Mouse (Mus musculus): Measurements from ENCODE around the gene Snrpa. TPM values are rescaled to one million over a fixed set of nuclear protein-coding genes. Genes with fewer than 3 reads are reported as not detected.
A peak's percentile ranks its signal among the peaks of the same experiment; 100 is the strongest.

Gene Snrpa
- total RNA-seq, 1 experiment from 2014 or later = 108 TPM

DNA sequence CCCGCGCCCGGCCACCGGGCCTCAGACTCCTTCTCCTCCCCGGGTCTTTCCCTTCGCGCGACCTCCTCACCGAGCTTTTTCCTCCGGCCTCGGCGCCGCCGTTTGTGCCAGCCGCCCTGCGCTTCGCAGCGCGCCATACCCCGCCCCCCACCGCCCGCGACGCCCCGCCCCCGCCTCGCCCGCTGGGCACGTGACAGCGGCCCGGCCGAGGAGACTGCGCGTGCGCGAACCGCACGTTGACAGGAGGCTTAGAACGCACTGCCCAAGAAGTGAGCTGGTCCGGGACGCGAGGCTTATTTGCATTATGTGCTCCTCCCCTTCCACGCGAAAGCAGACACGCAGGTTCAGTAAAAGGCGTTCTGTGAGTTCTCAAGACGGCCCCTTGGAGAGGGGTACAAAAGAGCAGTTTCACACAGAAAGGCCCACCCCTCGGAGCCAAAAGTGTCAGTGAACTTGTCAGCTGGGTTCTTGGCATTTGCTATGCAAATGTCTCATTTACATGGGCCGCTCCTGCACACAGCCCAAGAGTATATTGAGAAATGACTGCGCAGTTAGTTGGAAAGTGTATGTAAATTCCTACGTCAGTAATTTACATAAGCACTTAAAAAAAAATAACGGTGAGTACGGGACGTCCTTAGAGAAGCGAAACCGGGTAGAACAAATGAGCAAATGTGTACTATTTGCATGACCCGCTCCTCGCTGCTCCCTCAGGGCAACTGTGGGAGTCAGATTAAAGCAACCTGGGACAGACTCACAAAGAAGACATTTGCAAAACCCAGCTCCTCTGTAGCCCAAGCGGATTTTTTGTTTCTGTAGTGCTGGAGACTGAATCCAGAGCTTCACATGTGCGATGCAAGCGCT, 29.2 kb downstream of the Snrpa start, which contains the start of gene Egln2:
TSS of gene Egln2 (minus strand) at position 189 of the 861 bp plus-strand sequence.
- peak; percentile 98 for DNase-seq

DNA sequence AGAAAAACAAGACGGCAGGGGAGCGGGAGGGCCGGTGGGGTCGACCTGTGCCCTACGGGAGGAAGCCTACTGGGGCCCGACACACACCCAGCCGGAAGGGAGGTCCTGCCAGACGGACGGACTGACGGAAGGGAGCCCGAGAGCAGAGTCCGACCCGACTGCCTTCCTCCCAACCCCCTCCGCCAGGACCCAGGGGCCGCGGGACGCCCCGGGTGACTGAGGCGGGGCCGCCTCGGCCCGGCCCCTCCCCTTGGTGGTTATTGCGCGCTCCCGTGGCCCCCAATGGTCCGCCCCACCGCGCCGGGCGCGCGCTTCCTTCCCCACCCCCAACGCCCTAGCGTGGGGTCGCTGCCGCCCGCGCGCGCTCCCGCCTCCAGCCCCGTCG, 29.9 kb downstream of the Snrpa start:
- peak; percentile 94 for DNase-seq

- DNase-seq = no peak
These were observed 30.4 kb downstream of the Snrpa start for GRCm38 (mm10) chr7:27165696-27166095.

GRCm38 (mm10) chr7:27165007-27165655, 30.9 kb downstream of the Snrpa start:
- peak; percentile 82 for DNase-seq

DNA sequence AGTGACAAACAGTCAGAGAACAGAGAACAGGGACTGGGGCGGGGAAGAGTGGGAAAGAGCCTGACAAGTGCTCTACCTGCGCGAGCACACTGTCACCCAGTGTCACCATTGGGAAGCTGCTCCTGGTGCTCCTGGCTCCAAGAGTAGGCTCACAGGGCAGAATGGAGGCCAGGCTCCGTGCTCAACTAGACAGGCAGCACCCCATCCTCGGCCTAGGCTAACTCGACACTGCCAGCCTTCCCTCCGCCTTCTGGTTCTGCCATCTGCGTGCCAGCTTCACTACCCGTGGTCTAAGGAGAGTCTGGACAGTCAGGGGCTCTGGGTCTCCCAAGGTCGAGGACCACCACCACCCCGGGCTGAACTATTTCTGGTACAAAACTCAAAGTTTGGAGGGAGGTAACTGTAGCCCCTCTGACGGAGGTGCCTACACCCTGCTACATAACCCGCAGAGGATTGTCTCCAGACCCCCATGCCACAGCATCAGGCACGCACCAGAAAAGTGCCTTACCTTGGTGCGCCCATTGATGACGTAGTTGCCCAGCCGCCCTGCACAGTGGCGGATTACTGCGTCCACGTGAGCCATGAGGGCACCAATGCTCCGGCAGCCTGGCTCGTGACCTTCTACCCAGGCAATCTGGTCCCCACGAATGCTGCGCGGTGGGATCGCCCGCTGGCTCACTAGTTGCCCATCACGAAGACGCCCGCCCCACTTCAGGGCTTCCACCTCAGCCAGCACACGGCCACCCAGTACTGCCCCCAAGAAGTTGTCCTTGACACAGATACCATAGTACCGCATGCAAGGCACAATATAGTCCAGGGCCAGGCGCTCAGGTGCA, 31.7 kb downstream of the Snrpa start:
- peak; percentile 56 for DNase-seq

DNA sequence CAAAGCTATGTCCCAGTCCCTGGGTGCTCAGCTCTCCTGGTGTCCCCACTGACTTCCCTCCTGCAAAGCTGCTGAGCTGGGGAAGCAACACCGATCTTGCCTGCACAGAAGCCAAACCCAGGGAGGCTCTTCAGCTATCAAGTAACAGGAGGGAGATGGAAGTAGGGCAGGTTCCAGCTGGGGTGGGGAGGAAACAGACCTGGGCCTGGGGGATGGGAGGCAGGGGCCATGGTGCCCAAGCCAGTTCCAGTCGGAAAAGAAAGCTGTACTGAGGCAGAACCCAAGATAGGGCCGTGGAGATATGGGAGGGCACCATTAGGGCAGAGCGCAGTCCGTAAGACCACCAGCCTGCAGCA, 32.6 kb downstream of the Snrpa start:
- DNase-seq = no peak

- DNase-seq = no peak
These were observed 33.2 kb downstream of the Snrpa start for GRCm38 (mm10) chr7:27162780-27163449.

DNA sequence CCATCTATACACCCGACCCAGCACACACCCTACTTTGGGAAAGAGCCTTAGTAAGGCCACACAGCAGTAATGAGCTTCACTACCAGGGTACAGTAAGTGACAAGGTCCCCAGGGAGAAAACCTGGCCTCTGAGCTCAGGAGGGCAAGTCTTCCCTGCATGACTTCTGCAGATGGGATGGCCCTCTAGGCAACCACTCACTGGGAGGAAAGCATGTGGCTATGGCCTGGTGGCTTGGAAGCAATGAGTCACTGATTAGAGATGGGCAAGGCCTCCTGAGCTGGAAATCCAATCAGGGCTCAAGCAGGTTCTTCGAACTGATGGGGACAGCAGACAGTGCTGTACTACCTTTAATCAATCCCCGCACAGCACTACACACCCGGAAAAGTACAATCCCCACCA, 34.3 kb downstream of the Snrpa start:
- DNase-seq = no peak

GRCm38 (mm10) chr7:27160921-27161320, 35.1 kb downstream of the Snrpa start:
- DNase-seq = no peak

DNA sequence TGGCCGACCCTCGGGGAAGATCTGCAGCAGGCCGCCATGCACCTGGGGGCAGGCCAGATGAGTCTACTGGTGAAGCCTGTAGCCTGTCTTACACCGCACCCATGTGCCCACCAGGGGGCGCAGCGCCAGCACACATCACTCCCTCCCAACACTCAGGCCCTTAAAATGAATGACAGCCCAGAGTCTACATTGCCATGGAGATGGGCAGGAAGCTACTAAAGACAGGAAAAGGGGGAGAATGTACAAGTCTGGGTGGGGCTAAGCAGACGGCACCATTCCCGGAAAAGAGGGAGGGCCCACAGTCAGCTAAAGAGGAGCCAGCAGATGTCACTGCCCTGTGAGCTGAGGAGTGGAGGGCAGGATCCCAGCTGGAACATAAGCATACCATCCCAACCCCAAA, 36.2 kb downstream of the Snrpa start:
- peak; percentile 86 for DNase-seq

DNA sequence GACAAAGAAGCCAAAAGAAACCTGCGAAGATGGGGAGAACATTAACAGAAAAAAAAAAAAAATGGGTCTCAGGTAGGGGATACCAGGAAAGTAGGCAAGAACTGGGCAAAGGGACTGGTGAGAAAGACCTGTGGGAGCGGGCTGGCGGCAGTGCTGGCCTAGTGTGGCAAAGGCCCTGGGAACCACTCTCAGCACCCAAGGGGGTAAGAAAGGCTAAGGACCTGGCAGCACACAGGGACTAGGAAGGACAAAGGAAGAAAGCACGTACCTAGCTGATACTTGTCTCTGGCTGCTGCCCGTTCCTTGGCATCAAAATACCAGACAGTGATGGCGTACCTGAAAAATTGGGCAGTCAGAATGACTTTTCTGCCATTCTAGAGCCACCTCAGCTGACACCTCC, 36.8 kb downstream of the Snrpa start:
- no peak for DNase-seq

- no peak for DNase-seq
These were observed 37.9 kb downstream of the Snrpa start for GRCm38 (mm10) chr7:27158171-27158570.

GRCm38 (mm10) chr7:27156005-27156404, 40.1 kb downstream of the Snrpa start:
- DNase-seq = no peak

DNA sequence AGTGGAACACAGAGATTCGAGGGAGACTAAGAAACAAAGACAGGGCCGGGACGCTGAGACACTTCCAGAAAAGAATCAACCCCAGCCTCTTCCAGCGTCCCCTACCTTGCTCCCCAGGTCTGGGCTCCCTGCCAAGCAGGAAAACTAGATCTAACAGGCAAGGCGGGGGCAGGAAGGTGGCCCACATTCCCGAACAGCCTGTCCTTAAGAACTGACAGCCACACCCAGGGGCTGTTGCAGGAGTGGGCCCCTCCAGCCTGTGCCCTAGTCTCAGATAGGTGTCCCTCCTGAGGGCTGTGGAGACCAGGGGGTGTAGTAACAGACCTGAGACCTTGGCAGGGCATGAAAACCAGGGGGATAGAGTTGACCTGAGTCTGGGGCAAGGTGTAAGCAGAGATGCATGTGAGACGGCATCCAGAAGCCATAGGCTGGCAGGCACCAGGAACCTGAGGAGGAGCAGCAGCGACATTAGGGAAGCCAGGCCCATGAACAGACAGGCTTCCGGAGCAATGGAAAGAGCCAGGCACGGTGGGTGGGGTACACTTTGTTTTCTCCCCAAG, 42.8 kb downstream of the Snrpa start, which contains the start of gene Cyp2t4:
TSS of gene Cyp2t4 (plus strand) at position 510 of the 560 bp plus-strand sequence.
- DNase-seq = no peak

Small RNA genes within 50 kb of the gene (microRNA-seq; reads per million reads assigned to microRNA genes)
- gene Mir1191 = 0 to 0.36 reads per million in 2 experiments
- gene Mir3101 = 0 reads per million in 2 experiments

Other genes starting within 250 kb of the Snrpa start
- gene Cyp2a12, start 167.2 kb downstream of the Snrpa start, total RNA-seq (2021) = 1.8 and 9.6 TPM in 2 replicates
- 1,420 and 1,521 TPM in 2 replicates for gene Cyp2f2, start 76.4 kb downstream of the Snrpa start, total RNA-seq (2021)
- not detected in 2 replicates for gene Cyp2t4, start 42.6 kb downstream of the Snrpa start, total RNA-seq (2021)
- gene Egln2, start 29.5 kb downstream of the Snrpa start, total RNA-seq (2021) = 108 and 120 TPM in 2 replicates
- gene Rab4b, start 17.4 kb downstream of the Snrpa start, total RNA-seq (2021) = 65.7 and 78.2 TPM in 2 replicates
- 0.62 TPM in 1 of 2 replicates, not detected in the other for gene Gm21983, start 15.2 kb downstream of the Snrpa start, total RNA-seq (2021)
- not detected in 2 replicates for gene Mia, start 15.1 kb downstream of the Snrpa start, total RNA-seq (2021)
- 23.6 and 28.0 TPM in 2 replicates for gene BC024978, start 490 bp downstream of the Snrpa start, total RNA-seq (2021)
- gene Itpkc, start 32.4 kb upstream of the Snrpa start, total RNA-seq (2021) = 15.9 and 18.3 TPM in 2 replicates
- gene Coq8b, start 36.8 kb upstream of the Snrpa start, total RNA-seq (2021) = 74.4 and 90.3 TPM in 2 replicates
- gene Numbl, start 62.2 kb upstream of the Snrpa start, total RNA-seq (2021) = 8.4 and 12.6 TPM in 2 replicates
- gene Ltbp4, start 141.4 kb upstream of the Snrpa start, total RNA-seq (2021) = 62.9 and 66.6 TPM in 2 replicates
- gene Shkbp1, start 159.7 kb upstream of the Snrpa start, total RNA-seq (2021) = 23.3 and 28.6 TPM in 2 replicates
- 0.91 TPM in 1 of 2 replicates, not detected in the other for gene Gm20479, start 161.1 kb upstream of the Snrpa start, total RNA-seq (2021)

Data from adrenal gland, postnatal 25 days (tissue).